Mouse (Mus musculus) thymus, adult 2 months (tissue): ENCODE measurements at regions not wholly inside any gene's neighbourhood (a gene's known extent, or its start where the extent isn't known, plus 50 kb on each side); places are given as distances from the start of the nearest gene placed in this dataset.
"Not testable (repeated sequence)": the region's sequence is repeated elsewhere in the genome, so short reads cannot be mapped to it uniquely, and the experiment has no call there.

Experiments
- DNase-seq: peaks from one replicate; pipeline ENCODE4 v3.0.0; 2021
- H3K27ac ChIP-seq: fragments of 200-500 bp; 2 replicates; pipeline ENCODE4 v1.5.1; 2012; ENCODE audit warnings: low read length, control low read depth; ENCODE audit not compliant: control insufficient read depth, insufficient read depth
- H3K27me3 ChIP-seq: fragments of 200-500 bp; 2 replicates; pipeline ENCODE4 v1.6.1; 2012; ENCODE audit warnings: mild to moderate bottlenecking, low read length, moderate library complexity, mixed read lengths; ENCODE audit not compliant: control insufficient read depth, insufficient read depth
- H3K36me3 ChIP-seq: fragments of 200-500 bp; 2 replicates; pipeline ENCODE4 v1.6.1; 2012; ENCODE audit warnings: mild to moderate bottlenecking, low read length, moderate library complexity; ENCODE audit not compliant: control insufficient read depth, insufficient read depth
- H3K4me1 ChIP-seq: fragments of 200-500 bp; replicated peaks from 2 replicates; pipeline ENCODE4 v1.6.1; 2012; ENCODE audit warnings: low read length; ENCODE audit not compliant: control insufficient read depth, insufficient read depth
- H3K4me3 ChIP-seq: fragments of 200-500 bp; 2 replicates; pipeline ENCODE4 v1.5.1; 2012; ENCODE audit warnings: mild to moderate bottlenecking, low read length, control low read depth, moderate library complexity; ENCODE audit not compliant: control insufficient read depth, insufficient read depth
- CTCF ChIP-seq: fragments of 200-500 bp; IDR thresholded peaks from 2 replicates; pipeline ENCODE4 v1.5.1; 2012; ENCODE audit warnings: mild to moderate bottlenecking, control low read depth, low read length, moderate library complexity, borderline replicate concordance; ENCODE audit not compliant: control insufficient read depth, poor library complexity, insufficient read depth; ENCODE audit errors: extremely low read depth
- POLR2A ChIP-seq: fragments of 200-500 bp; IDR thresholded peaks from 2 replicates; pipeline ENCODE4 v1.6.1; 2012; ENCODE audit warnings: mild to moderate bottlenecking, low read length, control low read depth, moderate library complexity; ENCODE audit not compliant: control insufficient read depth, poor library complexity, insufficient read depth; ENCODE audit errors: extremely low read depth
- WGBS: fragments of 180-500 bp; shearing (Covaris S2); methylation state at CpG from one replicate; pipeline ENCODE4 v1.1.7; 2018; 5-methylcytosine and 5-hydroxymethylcytosine counted together

GRCm38 (mm10) chr13:19236340-19236739 is 159.3 kb downstream of the Stard3nl start:
- H3K27ac ChIP-seq = no peak overlapping the region
- no peak overlapping the region for H3K4me3 ChIP-seq
- no peaks in the 10 kb centered on the region for H3K36me3 ChIP-seq
- DNase-seq = peak; percentile 51
- H3K4me1 ChIP-seq = no peaks in the 10 kb centered on the region
- TF ChIP-seq POLR2A (no peak), CTCF (no peak)
- no peaks in the 10 kb centered on the region for H3K27me3 ChIP-seq

GRCm38 (mm10) chr13:19234700-19235374 is 160.8 kb downstream of the Stard3nl start:
- Histone ChIP-seq H3K27me3 (no peaks in the 10 kb centered on the region), H3K36me3 (no peaks in the 10 kb centered on the region), H3K27ac (no peak overlapping the region), H3K4me1 (no peaks in the 10 kb centered on the region), H3K4me3 (no peak overlapping the region)
- TF ChIP-seq POLR2A = no peak
- TF ChIP-seq CTCF = no peak
- 50% methylated on average over 5 of the region's 5 CpGs for WGBS
- no peak for DNase-seq

GRCm38 (mm10) chr13:19220004-19220403 is 175.6 kb downstream of the Stard3nl start:
- not testable (repeated sequence) for DNase-seq, H3K4me1 ChIP-seq, H3K36me3 ChIP-seq, H3K27me3 ChIP-seq, H3K4me3 ChIP-seq
- 0 out of 2 replicates have a peak overlapping the region, but pooled peaks have one; percentile 43 for H3K27ac ChIP-seq
- WGBS = 8% methylated on average over 1 of the region's 1 CpGs

GRCm38 (mm10) chr13:19219383-19219991 is 176.1 kb downstream of the Stard3nl start:
- not testable (repeated sequence) for H3K27me3 ChIP-seq, H3K4me1 ChIP-seq, DNase-seq, H3K4me3 ChIP-seq, H3K36me3 ChIP-seq
- peak overlapping the region; percentile 43; the same call in 1 of the 2 replicates for H3K27ac ChIP-seq
- 3% methylated on average over 3 of the region's 3 CpGs for WGBS

- Histone ChIP-seq H3K27me3 (no peaks in the 10 kb centered on the region), H3K4me1 (0 out of 2 replicates have a peak, but pooled peaks cover 2% of the 10 kb centered on the region), H3K27ac (no peak overlapping the region), H3K36me3 (no peaks in the 10 kb centered on the region), H3K4me3 (no peak overlapping the region)
- TF ChIP-seq CTCF = no peak
- no peak for TF ChIP-seq POLR2A
- WGBS = 68% methylated on average over 1 of the region's 1 CpGs
- DNase-seq = no peak
Measured at GRCm38 (mm10) chr13:19204669-19205068, 190.9 kb downstream of the Stard3nl start.

GRCm38 (mm10) chr13:19202320-19202719 is 193.3 kb downstream of the Stard3nl start:
- not testable (repeated sequence) for H3K27ac ChIP-seq
- 94% methylated on average over 7 of the region's 7 CpGs for WGBS

More at GRCm38 (mm10) chr13:19202320-19202719, 193.3 kb downstream of the Stard3nl start:
- H3K4me3 ChIP-seq, H3K4me1 ChIP-seq, DNase-seq, H3K36me3 ChIP-seq, H3K27me3 ChIP-seq: not testable (repeated sequence)
